Mouse (Mus musculus) heart, adult 8-10 months (tissue): ENCODE measurements around the gene Gm10203. TPM values are rescaled to one million over a fixed set of nuclear protein-coding genes. Genes with fewer than 3 reads are reported as not detected.
"Not testable (repeated sequence)": the region's sequence is repeated elsewhere in the genome, so short reads cannot be mapped to it uniquely, and the experiment has no call there.

ENCODE experiments used
- DNase-seq: peaks from one replicate; pipeline ENCODE4 v3.0.0; 2022; ENCODE audit warnings: low spot score
- total RNA-seq, 4 experiments: library from RNA; stranded (reverse); gene quantifications; 2 replicates each; pipeline ENCODE4 v1.2.4; 2022

The Gm10203 gene
- total RNA-seq, 4 experiments from 2014 or later = not detected

DNA sequence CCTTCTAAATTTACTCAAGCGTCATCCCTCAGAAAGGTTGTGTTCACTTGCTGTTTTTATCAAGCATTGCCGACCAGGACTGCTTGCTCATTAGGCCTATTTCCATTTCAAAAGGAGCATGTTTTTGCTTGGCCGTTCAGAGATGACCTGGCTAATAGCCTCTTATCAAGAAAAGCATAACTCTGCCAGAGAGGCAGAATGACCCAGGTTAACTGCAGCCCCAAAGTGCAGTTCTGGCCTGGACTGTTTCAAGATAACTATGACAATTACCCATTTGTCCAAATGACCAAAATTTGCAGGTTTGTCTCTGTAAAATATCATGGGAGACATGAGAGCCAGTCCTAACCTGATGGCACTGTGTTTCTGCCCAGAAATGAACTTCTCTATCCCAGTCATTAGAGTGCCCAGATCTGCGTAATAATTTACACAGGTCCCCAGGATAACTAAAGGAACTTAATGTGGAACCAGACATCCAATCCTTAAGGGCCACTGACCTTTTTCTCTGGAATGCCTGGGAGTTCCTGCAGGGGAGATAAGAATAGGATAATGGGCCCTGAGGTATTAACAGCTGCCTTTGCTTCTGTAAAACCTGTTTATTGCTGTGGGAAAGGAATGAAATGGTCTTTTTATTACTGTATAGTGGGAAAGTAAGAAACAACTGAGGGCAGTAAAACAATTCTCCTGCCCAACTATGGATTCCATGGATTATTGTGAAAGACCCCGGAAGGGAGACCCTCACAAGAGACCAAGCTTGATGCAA lies 4.6 kb downstream of the Gm10203 start:
- DNase-seq = no peak

- DNase-seq = no peak
These were observed 5.7 kb downstream of the Gm10203 start for GRCm38 (mm10) chr6:149135631-149136030.

- no peak for DNase-seq
These were observed 8.0 kb downstream of the Gm10203 start for GRCm38 (mm10) chr6:149137936-149138335.

- DNase-seq = no peak
These were observed 9.0 kb downstream of the Gm10203 start for GRCm38 (mm10) chr6:149139011-149139410.

DNA sequence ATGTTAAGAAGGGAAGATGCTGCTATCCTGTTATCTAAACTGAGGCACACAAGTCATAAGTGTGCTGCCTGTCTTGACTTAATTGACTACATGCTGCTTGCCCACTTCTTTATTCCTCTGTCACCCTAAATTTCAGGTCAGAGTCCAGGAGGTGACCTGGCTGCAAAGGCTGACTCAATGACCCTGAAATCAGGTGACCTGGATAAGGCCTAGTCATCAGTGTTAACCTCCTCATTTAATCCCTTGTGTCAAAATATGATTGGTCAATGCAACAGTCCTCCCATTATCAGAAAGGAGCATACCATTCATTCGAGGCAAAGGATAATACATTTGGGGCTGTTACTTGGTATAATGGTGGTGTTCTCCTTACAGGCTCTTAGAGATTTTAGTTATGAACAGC lies 9.5 kb downstream of the Gm10203 start, which contains the start of gene Etfbkmt:
Etfbkmt (plus strand) TSS at position 379 of the 400 bp plus-strand sequence.
- no peak for DNase-seq

GRCm38 (mm10) chr6:149141393-149142173 lies 11.6 kb downstream of the Gm10203 start:
- DNase-seq = peak; percentile 82

- no peak for DNase-seq
These were observed 15.2 kb downstream of the Gm10203 start for GRCm38 (mm10) chr6:149145143-149145542.

DNA sequence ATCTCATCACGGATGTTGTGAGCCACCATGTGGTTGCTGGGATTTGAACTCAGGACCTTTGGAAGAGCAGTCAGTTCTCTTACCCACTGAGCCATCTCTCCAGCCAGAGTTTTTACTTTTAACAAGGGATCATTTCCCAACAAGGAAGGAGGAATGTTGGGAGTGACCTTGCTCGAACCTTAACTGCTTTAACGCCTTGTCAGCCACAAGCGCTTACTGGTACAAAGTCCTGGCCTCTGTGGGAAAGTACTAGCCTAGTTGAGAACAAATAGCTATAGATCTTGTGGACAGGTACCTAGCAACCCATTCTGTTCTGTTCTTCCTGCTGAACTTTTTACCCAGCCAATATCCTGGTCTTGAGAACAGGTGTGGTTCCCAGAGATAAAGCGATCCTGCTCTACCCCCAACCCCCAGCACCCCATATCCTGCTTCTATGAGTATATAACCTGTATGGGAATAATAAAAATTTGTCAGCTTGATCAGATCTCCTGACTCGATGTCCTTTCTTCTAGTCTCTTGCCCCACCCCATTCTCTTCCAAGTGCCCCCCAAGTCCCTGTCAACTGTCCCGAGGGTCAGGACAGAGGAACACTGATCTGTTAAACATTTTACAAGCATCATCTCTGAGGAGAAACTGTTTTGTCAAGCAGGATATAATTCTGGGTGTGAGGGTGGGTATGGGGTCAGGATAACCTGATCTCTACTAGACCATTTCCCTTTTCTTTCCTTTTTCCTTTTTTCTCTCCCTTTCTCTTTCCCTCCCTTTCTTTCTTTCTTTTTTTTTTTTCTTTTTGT lies 18.7 kb downstream of the Gm10203 start:
- DNase-seq = no peak

GRCm38 (mm10) chr6:149152119-149152518 lies 22.1 kb downstream of the Gm10203 start:
- no peak for DNase-seq

DNA sequence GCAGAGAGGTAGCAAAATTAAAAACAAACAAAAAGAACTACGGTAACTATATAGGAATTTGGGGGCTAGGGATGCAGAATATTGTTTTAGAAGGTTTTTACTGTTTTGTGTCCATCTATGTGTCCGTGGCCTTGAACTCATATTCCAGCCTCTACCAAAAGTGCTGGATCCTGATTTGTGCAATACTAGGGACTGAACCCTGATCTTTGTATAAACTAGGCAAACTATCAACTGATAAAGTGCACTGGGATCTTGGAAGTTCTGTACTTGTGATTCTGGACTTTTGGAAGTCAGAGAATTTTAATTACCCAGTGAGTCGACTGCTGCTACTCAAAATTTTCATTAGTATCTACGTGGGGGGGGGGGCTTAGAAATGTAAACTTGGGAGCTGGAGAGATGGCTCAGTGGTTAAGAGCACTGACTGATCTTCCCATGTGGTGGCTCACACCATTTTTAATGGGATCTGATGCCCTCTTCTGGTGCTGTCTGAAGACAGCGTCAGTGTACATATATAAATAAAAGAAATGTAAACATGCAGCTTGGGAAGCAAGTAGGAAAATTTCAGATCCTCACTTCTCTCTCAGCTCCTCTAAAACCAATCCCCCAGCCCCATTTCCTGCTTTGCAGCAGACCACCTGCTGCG lies 23.6 kb downstream of the Gm10203 start:
- DNase-seq = no peak

- no peak for DNase-seq
These were observed 24.4 kb downstream of the Gm10203 start for GRCm38 (mm10) chr6:149154116-149155030.

DNA sequence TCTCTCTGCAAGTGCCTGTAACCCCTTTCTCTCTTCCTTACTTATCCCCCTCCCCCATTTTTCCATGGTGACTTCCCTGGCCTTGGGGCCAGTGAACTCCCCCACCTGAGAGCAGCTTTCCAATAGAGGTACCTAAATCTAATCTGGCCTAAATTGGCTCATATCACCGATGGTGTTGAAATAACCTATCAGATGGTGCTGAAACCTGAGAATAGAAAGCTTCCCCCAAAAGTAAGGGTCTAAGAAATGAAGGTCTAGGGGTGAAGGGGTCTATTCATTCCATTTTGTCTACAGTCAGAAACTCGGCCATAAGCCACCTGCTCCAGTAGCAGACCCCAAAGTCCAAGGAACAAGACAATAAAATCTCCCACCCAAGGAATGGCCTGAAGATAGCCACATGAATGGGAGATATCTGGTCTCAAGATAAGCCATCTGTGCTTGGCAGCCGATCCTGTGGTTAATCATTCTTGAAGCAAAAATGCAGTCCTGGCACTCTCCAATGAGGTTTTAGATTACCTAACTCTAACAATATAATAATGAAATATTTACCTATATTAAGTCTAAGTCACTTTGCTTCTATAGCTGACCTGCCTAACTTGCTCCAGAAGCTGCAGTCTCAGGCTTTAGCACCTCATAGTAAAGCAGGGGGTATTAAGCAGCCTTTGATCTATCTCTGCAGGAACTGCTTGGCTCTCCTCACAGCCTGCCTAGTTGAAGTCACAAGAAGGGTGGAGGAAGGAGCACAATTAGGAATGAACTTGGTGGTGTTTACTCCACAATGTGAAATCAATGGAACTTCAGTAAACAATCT lies 25.3 kb downstream of the Gm10203 start:
- DNase-seq = no peak

DNA sequence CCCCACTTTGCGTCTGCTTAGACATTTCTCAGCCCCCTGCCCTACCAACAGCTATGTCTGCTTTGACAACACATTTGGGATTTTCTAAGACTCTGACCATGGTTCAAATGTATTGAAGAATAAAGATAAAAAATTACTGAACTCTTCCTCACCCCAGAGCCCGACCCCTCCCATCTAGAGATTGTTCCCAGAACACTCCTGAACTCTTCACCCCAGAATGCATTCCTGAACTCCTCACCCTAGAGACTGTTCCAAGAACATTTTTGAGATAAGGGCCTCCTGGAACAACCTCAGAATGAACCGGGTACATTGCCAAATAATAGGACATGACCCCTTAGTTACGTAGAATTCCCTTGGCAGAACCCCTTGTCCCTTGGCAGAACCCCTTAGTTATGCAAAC lies 37.1 kb downstream of the Gm10203 start:
- peak; percentile 77 for DNase-seq

GRCm38 (mm10) chr6:149167672-149168071 lies 37.7 kb downstream of the Gm10203 start:
- DNase-seq = no peak

DNA sequence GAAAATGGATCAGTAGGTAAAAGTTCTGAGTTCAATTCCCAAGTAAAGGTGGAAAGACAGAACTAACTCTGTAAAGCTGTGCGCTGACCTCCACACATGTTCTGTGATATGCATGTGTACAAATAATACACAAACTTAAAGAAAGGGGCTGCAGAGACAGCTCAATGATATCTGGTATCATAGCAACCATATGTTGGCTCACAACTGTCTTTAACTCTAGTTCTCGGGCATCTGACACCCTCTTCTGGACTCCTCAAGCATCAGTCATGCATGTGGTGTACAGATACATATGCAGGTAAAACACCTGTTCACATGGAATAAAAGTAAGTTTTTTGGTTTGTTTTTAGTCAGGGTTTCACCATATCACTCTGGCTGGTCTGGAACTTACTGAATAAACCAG lies 38.5 kb downstream of the Gm10203 start:
- no peak for DNase-seq

DNA sequence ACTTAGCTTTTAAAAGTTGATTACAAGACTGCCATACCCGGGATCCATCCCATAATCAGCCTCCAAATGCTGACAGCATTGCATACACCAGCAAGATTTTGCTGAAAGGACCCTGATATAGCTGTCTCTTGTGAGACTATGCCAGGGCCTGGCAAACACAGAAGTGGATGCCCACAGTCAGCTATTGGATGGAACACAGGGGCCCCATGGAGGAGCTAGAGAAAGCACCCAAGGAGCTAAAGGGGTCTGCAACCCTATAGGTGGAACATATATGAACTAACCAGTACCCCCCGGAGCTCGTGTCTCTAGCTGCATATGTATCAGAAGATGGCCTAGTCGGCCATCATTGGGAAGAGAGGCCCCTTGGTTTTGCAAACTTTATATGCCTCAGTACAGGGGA lies 40.0 kb downstream of the Gm10203 start:
- not testable (repeated sequence) for DNase-seq

DNA sequence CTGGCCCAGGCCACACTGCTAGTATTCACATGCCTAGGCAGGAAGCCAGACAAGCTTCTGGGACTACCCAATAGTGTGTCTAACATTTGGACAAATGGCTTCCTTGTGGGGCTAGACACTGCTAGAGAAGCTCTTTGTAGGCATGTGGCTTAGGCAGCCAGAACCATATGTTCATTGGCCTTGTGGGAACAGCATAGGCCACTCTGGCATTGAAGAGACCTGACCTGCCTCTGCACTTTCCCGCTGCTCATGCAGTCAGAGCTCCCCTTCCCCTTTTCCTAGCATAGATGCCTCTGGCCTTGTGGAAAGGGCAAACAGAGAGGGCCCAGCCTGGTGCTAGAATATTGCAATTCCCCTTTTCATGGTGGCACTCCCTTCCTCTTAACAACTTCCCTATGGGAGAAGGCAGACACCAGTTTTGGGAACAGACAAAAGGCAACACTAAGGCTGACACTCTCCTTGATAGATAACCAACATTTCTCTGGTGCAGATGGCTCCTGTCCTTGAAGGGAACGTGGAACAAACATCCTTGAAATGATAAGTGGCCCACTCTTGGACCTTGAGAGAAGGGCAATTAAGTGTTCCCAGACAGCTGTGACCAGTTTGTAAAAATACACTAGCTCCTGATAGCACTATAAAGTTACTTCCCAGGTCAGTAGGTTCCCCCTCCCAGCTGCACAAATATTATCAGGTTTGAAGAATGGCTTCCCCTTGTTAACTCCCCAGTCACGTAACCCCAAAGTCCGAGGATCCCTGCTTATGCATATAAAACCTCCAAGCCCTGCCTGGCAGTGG lies 44.1 kb downstream of the Gm10203 start:
- peak; percentile 38 for DNase-seq

- peak; percentile 51 for DNase-seq
These were observed 45.1 kb downstream of the Gm10203 start for GRCm38 (mm10) chr6:149174932-149175570.
